Mouse (Mus musculus) monocyte, adult 5-6 weeks (primary cell): ENCODE results near the gene Gm8439. TPM values are rescaled to one million over a fixed set of nuclear protein-coding genes. Genes with fewer than 3 reads are reported as not detected.

Experiments used
- total RNA-seq: library from RNA; stranded (forward); fragments of 200-1000, 200-491, 200-594 nt; gene quantifications from 3 replicates; pipeline ENCODE4 v1.2.3, GENCODE M21; 2017

Gene Gm8439
- total RNA-seq, 1 experiment from 2014 or later: not detected

Other genes with a start within 250 kb of the Gm8439 start
- gene Scmh1, start 183.5 kb upstream of the Gm8439 start, total RNA-seq: 7.2 to 17.6 TPM (median 8.5 TPM) in 3 replicates
- gene Slfnl1, start 56.5 kb upstream of the Gm8439 start, total RNA-seq: 0.95 TPM in 1 of 3 replicates, not detected in the others
- 2.9 to 8.2 TPM (median 6.6 TPM) in 3 replicates for gene Ctps, start 18.5 kb upstream of the Gm8439 start, total RNA-seq
- gene Cited4, start 77.8 kb downstream of the Gm8439 start, total RNA-seq: 2.3 to 15.8 TPM (median 14.1 TPM) in 3 replicates
- not detected in 3 replicates for gene Kcnq4, start 159.9 kb downstream of the Gm8439 start, total RNA-seq
- 46.7 to 97.0 TPM (median 77.6 TPM) in 3 replicates for gene Nfyc, start 242.8 kb downstream of the Gm8439 start, total RNA-seq